Mouse (Mus musculus) ES-E14 (cell line): ENCODE measurements around the gene Sec13.

ENCODE experiments used
- CHD2 ChIP-seq: IDR thresholded peaks from 2 replicates; pipeline ENCODE4 v1.6.1; 2014; ENCODE audit warnings: mild to moderate bottlenecking, low read depth, low read length, inconsistent platforms
- ZC3H11A ChIP-seq: IDR thresholded peaks from 2 replicates; pipeline ENCODE4 v1.6.1; 2012; ENCODE audit warnings: low read depth, mild to moderate bottlenecking, inconsistent platforms, low read length, borderline replicate concordance

GRCm38 (mm10) chr6:113697222-113698205, 43.0 kb downstream of the Sec13 start:
- TF ChIP-seq CHD2 (no peak), ZC3H11A (no peak)
